ENCODE assay signal across 23 mouse cellular contexts in the genomic region with DNA sequence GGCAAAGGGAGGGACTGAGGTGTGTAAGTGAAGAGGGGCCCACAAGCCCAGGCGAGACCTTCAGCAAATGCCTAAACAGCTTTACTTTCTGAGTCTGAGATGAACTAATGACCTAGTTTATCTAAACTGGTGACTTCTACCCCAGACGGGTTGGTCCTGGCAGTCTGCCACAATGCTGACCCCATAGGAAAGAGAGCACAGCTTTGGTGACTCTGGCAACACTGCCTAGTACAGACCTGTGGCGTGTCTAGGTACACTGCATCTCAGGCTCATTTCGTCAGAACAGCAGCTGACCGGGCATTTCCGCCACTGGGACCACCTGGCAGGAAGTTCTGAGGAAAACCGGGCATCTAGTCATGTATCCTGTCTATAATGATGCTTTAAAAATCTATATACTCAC.
A peak's percentile ranks its signal among the peaks of the same experiment; 100 is the strongest.
DNase-seq lines count a peak whose midpoint lies in the region; ATAC-seq and TF ChIP-seq lines count a peak whose summit lies in the region.
"Had no signal": no experiment of that assay in that cellular context is flagged by ENCODE, and none has a peak within 500 bp of the region (broad histone marks: within the 10 kb centered on the region; RNA-seq: fewer than 3 reads in every experiment).

No protein-coding gene starts in this region.

- no peak overlapping the region for H3K9ac ChIP-seq in liver, embryonic 15.5 days
- no peak overlapping the region for H3K9ac ChIP-seq in liver, postnatal 0 days (replicated peaks)
- H3K9ac ChIP-seq: embryonic facial prominence, embryonic 13.5 days; forebrain, embryonic 13.5 days; heart, embryonic 15.5 days; hindbrain, embryonic 15.5 days had no signal

- H3K9me3 ChIP-seq in liver, embryonic 15.5 days (replicated peaks) = no peaks in the 10 kb centered on the region
- H3K9me3 ChIP-seq in liver, postnatal 0 days (ENCODE audit: low read length) = no peaks in the 10 kb centered on the region
- H3K9me3 ChIP-seq: embryonic facial prominence, embryonic 13.5 days; forebrain, embryonic 10.5 days; forebrain, embryonic 13.5 days; heart, embryonic 15.5 days; hindbrain, embryonic 15.5 days had no signal

- H3K4me1 ChIP-seq in kidney, adult 2 months (ENCODE audit: control insufficient read depth, insufficient read depth, low read length) = no peaks in the 10 kb centered on the region
- 0 out of 2 replicates have a peak, but pooled peaks cover 3% of the 10 kb centered on the region for H3K4me1 ChIP-seq in liver, embryonic 15.5 days (replicated peaks)
- no peaks in the 10 kb centered on the region for H3K4me1 ChIP-seq in liver, postnatal 0 days (ENCODE audit: insufficient read depth)
- H3K4me1 ChIP-seq: heart, embryonic 15.5 days; hindbrain, embryonic 15.5 days had no signal

- no peaks in the 10 kb centered on the region for H3K27me3 ChIP-seq in kidney, adult 2 months (replicated peaks; ENCODE audit: control insufficient read depth, insufficient read depth, low read length)
- no peaks in the 10 kb centered on the region for H3K27me3 ChIP-seq in liver, embryonic 15.5 days
- H3K27me3 ChIP-seq in liver, postnatal 0 days (ENCODE audit: insufficient read depth, low read length) = no peaks in the 10 kb centered on the region
- H3K27me3 ChIP-seq: embryonic facial prominence, embryonic 13.5 days; forebrain, embryonic 13.5 days; heart, embryonic 15.5 days; hindbrain, embryonic 15.5 days had no signal

- TF ChIP-seq POLR2A in kidney, adult 2 months (IDR thresholded peaks at IDR 0.05; ENCODE audit: low read depth, low read length) = no peak

- H3K4me3 ChIP-seq in kidney, adult 2 months (ENCODE audit: insufficient read depth, low read depth, low read length) = no peak overlapping the region
- H3K4me3 ChIP-seq in liver, embryonic 15.5 days (replicated peaks) = no peak overlapping the region
- H3K4me3 ChIP-seq in liver, postnatal 0 days (ENCODE audit: low read depth, low read length) = no peak overlapping the region
- H3K4me3 ChIP-seq: embryonic facial prominence, embryonic 13.5 days; forebrain, embryonic 10.5 days; forebrain, embryonic 13.5 days; heart, embryonic 15.5 days; hindbrain, embryonic 15.5 days had no signal

- no peak overlapping the region for H3K27ac ChIP-seq in kidney, adult 2 months (ENCODE audit: insufficient read depth, low read depth, low read length)
- no peak overlapping the region for H3K27ac ChIP-seq in liver, embryonic 15.5 days (replicated peaks)
- H3K27ac ChIP-seq in liver, postnatal 0 days (ENCODE audit: low read depth) = no peak overlapping the region
- H3K27ac ChIP-seq: embryonic facial prominence, embryonic 13.5 days; forebrain, embryonic 10.5 days; forebrain, embryonic 13.5 days; heart, embryonic 15.5 days; hindbrain, embryonic 15.5 days had no signal

- TF ChIP-seq CTCF in kidney, adult 2 months (conservative IDR thresholded peaks at IDR 0.05; ENCODE audit: insufficient read depth, insufficient read length, low read depth, low read length) = no peak
- TF ChIP-seq CTCF in liver, postnatal 0 days (IDR thresholded peaks at IDR 0.05; ENCODE audit: low read depth) = no peak

- ATAC-seq in liver, embryonic 15.5 days (ENCODE audit: insufficient read depth) = peak; percentile 70; the same call in 1 of the 2 replicates
- peak; percentile 76 for ATAC-seq in liver, postnatal 0 days
- ATAC-seq: activated CD4-positive, CD25-positive, alpha-beta regulatory T cell, adult 4 months; forebrain, embryonic 13.5 days; forebrain, embryonic 16.5 days had no signal

- no peak overlapping the region for H3K4me2 ChIP-seq in liver, embryonic 15.5 days
- H3K4me2 ChIP-seq in liver, postnatal 0 days (ENCODE audit: low read depth, low read length) = no peak overlapping the region
- H3K4me2 ChIP-seq: embryonic facial prominence, embryonic 13.5 days; forebrain, embryonic 13.5 days; heart, embryonic 11.5 days; heart, embryonic 15.5 days; hindbrain, embryonic 15.5 days had no signal

- H3K36me3 ChIP-seq in kidney, adult 2 months (ENCODE audit: control insufficient read depth, insufficient read depth, low read length) = peaks cover 3% of the 10 kb centered on the region; the same call in 1 of the 2 replicates
- H3K36me3 ChIP-seq in liver, embryonic 15.5 days (replicated peaks) = peaks cover 66% of the 10 kb centered on the region
- peaks cover 58% of the 10 kb centered on the region for H3K36me3 ChIP-seq in liver, postnatal 0 days (replicated peaks; ENCODE audit: insufficient read depth, low read length)

- peak; percentile 25 for DNase-seq in kidney, postnatal 10 days
- no peak for DNase-seq in kidney, adult 2 months
- DNase-seq in ovary, postnatal 36 days (ENCODE audit: low spot score) = peak; percentile 46
- DNase-seq in ovary, postnatal 10 days (ENCODE audit: low spot score) = no peak
- DNase-seq in liver, postnatal 0 days = peak; percentile 44
- DNase-seq in adrenal gland, postnatal 36 days = no peak
- DNase-seq: adrenal gland, postnatal 10 days; cerebellum, adult 11 months; cerebellum, adult 2 months; cerebellum, adult 9-11 months; gastrocnemius, postnatal 10 days; gastrocnemius, postnatal 36 days; heart, postnatal 14 days; heart, postnatal 4 days had no signal

- TF ChIP-seq EP300 in liver, postnatal 0 days (IDR thresholded peaks at IDR 0.05; ENCODE audit: low read depth) = no peak

- WGBS in kidney, adult 2 months = 72% methylated on average over 7 of the region's 7 CpGs
- 65% methylated on average over 7 of the region's 7 CpGs for WGBS in liver, embryonic 15.5 days (ENCODE audit: insufficient replicate concordance)
- WGBS in liver, postnatal 0 days (ENCODE audit: insufficient replicate concordance) = 65% methylated on average over 7 of the region's 7 CpGs

Comparison
In these comparisons a context has a peak if more than half of its experiments do, and no peak if none do; other contexts are left out.
1. DNase-seq: peak in kidney, postnatal 10 days (single experiment), ovary, postnatal 36 days (single experiment) and liver, postnatal 0 days (single experiment); none in kidney, adult 2 months (single experiment), ovary, postnatal 10 days (single experiment) and adrenal gland, postnatal 36 days (0 of 2).